8 mouse cellular contexts compared by ENCODE assay signal in genomic region chr7:98103002-98103941, GRCm38 (mm10). TPM values are rescaled to one million over a fixed set of nuclear protein-coding genes. Genes with fewer than 3 reads are reported as not detected.
DNase-seq lines count a peak whose midpoint lies in the region; ATAC-seq and TF ChIP-seq lines count a peak whose summit lies in the region.

No protein-coding gene starts in this region.

- peak overlapping the region; percentile 70 for H3K4me3 ChIP-seq in gastrocnemius, adult 2 months
- peak overlapping the region; percentile 27 for H3K4me3 ChIP-seq in hindbrain, postnatal 0 days (ENCODE audit: low read length)

- H3K9ac ChIP-seq in hindbrain, postnatal 0 days (replicated peaks; ENCODE audit: low read length): peak overlapping the region; percentile 45; the same call in 1 of the 2 replicates

- H3K36me3 ChIP-seq in hindbrain, postnatal 0 days (ENCODE audit: insufficient read depth, low read length): no peaks in the 10 kb centered on the region

- intact Hi-C loops in gastrocnemius, adult 2 months (cut with DNase I): loop anchor here (1.0 kb wide), 1 partner anchor 16 kb away; the partner anchor contains the start of gene Myo7a

- H3K9me3 ChIP-seq in hindbrain, postnatal 0 days (ENCODE audit: low read length): no peaks in the 10 kb centered on the region

- 12% methylated on average over 23 of the region's 26 CpGs for WGBS in hindbrain, postnatal 0 days

- ATAC-seq in activated CD4-positive, CD25-positive, alpha-beta regulatory T cell, adult 4 months: peak; percentile 70
- ATAC-seq in common myeloid progenitor, adult 5-6 weeks (replicated peaks; ENCODE audit: low read depth, poor library complexity, severe bottlenecking): peak; percentile 87
- peak; percentile 74 for ATAC-seq in hindbrain, postnatal 0 days

- H3K27me3 ChIP-seq in hindbrain, postnatal 0 days (ENCODE audit: insufficient read depth, low read length): no peaks in the 10 kb centered on the region

- DNase-seq in gastrocnemius, adult 2 months: peak; percentile 83
- DNase-seq in hindbrain, postnatal 0 days (ENCODE audit: low spot score): peak; percentile 93
- DNase-seq in left cerebral cortex, adult 18-20 months (ENCODE audit: low spot score in 2 of 2): peak; percentile 79 to 90
- DNase-seq in lung, postnatal 4 days: peak; percentile 81 to 88
- DNase-seq in right cerebral cortex, adult 18-20 months: peak; percentile 75
- DNase-seq in urinary bladder, postnatal 10 days (ENCODE audit: low spot score): peak; percentile 41

- 0 out of 2 replicates have a peak, but pooled peaks cover 7% of the 10 kb centered on the region for H3K4me1 ChIP-seq in hindbrain, postnatal 0 days (ENCODE audit: insufficient read depth, low read length)

- peak; percentile 69 for TF ChIP-seq CTCF in gastrocnemius, adult 2 months (IDR thresholded peaks at IDR 0.05)
- TF ChIP-seq CTCF in hindbrain, postnatal 0 days (IDR thresholded peaks at IDR 0.05; ENCODE audit: low read depth): peak; percentile 84

- peak overlapping the region; percentile 85 for H3K27ac ChIP-seq in gastrocnemius, adult 2 months
- peak overlapping the region; percentile 75 for H3K27ac ChIP-seq in hindbrain, postnatal 0 days

- peak overlapping the region; percentile 55 for H3K4me2 ChIP-seq in hindbrain, postnatal 0 days (ENCODE audit: low read depth, low read length)

RNA-seq across cellular contexts. Expression of gene Myo7a, which starts 16.1 kb away (rescaled TPM):
- polyA plus RNA-seq in activated CD4-positive, CD25-positive, alpha-beta regulatory T cell, adult 4 months (2017; shearing (Covaris generic)): 1 to 10 TPM; 1.1 to 1.6 TPM
- total RNA-seq in common myeloid progenitor, adult 5-6 weeks (2017): 7.4 and 7.5 TPM in 2 replicates
- total RNA-seq in gastrocnemius, adult 2 months (2021): 1 to 10 TPM; 1.4 to 3.0 TPM
- 42.1 and 50.8 TPM in 2 replicates for total RNA-seq in hindbrain, postnatal 0 days (2014; rRNA removed)
- 10.7 and 11.9 TPM in 2 replicates for polyA plus RNA-seq in hindbrain, postnatal 0 days (2015; fragmentation: Nextera tagmentation; extraction: Ambion mirVana)
- total RNA-seq in left cerebral cortex, adult 18-20 months (2021): 10 to 100 TPM in 1 of 2 experiments, 1 to 10 TPM in 1; 9.9 to 10.3 TPM

RNA-seq across cellular contexts. Expression of gene Omp, which starts 42.0 kb away (rescaled TPM):
- not detected for polyA plus RNA-seq in activated CD4-positive, CD25-positive, alpha-beta regulatory T cell, adult 4 months (2017; shearing (Covaris generic))
- 0.23 TPM in 1 of 2 replicates, not detected in the other for total RNA-seq in common myeloid progenitor, adult 5-6 weeks (2017)
- total RNA-seq in gastrocnemius, adult 2 months (2021): under 1 TPM in 1 of 2 experiments, not detected in 1; 0.17 TPM
- total RNA-seq in hindbrain, postnatal 0 days (2014; rRNA removed): 0.07 and 0.47 TPM in 2 replicates
- 0.48 and 0.49 TPM in 2 replicates for polyA plus RNA-seq in hindbrain, postnatal 0 days (2015; fragmentation: Nextera tagmentation; extraction: Ambion mirVana)
- under 1 TPM; 0.60 to 0.66 TPM for total RNA-seq in left cerebral cortex, adult 18-20 months (2021)

Comparison
In these comparisons a context has a peak if more than half of its experiments do, and no peak if none do; other contexts are left out.
1. Peak in every context shown above with its lines: DNase-seq, ATAC-seq, H3K4me3 ChIP-seq and H3K27ac ChIP-seq.
2. DNase-seq: peak in every context shown above with its lines; median percentile 93 in hindbrain, postnatal 0 days; 84 in left cerebral cortex, adult 18-20 months; 84 in lung, postnatal 4 days; 83 in gastrocnemius, adult 2 months; 75 in right cerebral cortex, adult 18-20 months; 41 in urinary bladder, postnatal 10 days.